Mouse (Mus musculus): ENCODE measurements around the gene Elk3. TPM values are rescaled to one million over a fixed set of nuclear protein-coding genes. Genes with fewer than 3 reads are reported as not detected.

The Elk3 gene
- polyA plus RNA-seq, 1 experiment from 2014 or later = 49.1 TPM

DNA sequence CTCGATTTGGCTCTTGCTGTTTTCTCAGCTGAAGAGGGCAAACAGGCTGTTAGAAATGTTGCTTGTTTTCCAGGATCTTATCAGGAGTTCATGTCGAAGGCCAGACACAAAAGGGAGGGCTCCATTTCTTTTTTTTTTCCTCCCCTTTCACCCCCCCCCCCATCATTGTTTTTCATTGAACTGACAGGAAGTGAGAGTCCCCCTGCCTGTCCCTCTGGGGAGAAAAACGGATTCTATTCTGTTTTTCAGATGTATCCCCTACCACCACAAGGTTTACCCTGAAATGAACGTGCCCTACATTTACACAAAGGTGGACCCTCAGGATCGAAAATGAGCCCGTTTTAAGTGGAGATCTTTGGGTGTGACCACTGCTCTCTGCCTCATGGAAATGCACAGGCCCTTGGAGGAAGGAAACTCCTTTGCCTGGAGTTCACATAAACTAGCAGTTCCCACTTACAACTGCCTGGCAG lies 25.6 kb upstream of the Elk3 start:
- H3K27me3 ChIP-seq (ENCODE audit: control insufficient read depth, insufficient read depth, low read length) = no peaks in the 10 kb centered on the region
- no peaks in the 10 kb centered on the region for H3K9me3 ChIP-seq (ENCODE audit: control insufficient read depth, low read length)
- H3K27ac ChIP-seq (ENCODE audit: low read depth, low read length) = peak overlapping the region; percentile 39; the same call in 1 of the 2 replicates
- no peak overlapping the region for H3K4me3 ChIP-seq (ENCODE audit: low read length)
- H3K4me1 ChIP-seq (ENCODE audit: control insufficient read depth, insufficient read depth, low read length) = 0 out of 2 replicates have a peak, but pooled peaks cover 4% of the 10 kb centered on the region
- no peak overlapping the region for H3K9ac ChIP-seq (ENCODE audit: low read depth, low read length)
- H3K36me3 ChIP-seq (ENCODE audit: control insufficient read depth, insufficient read depth, low read length) = no peaks in the 10 kb centered on the region
- ATAC-seq (ENCODE audit: low FRiP score, low TSS enrichment) = no peak
- WGBS = 46% methylated on average over 6 of the region's 6 CpGs
- H3K4me2 ChIP-seq (replicated peaks; ENCODE audit: low read depth, low read length) = no peak overlapping the region

DNA sequence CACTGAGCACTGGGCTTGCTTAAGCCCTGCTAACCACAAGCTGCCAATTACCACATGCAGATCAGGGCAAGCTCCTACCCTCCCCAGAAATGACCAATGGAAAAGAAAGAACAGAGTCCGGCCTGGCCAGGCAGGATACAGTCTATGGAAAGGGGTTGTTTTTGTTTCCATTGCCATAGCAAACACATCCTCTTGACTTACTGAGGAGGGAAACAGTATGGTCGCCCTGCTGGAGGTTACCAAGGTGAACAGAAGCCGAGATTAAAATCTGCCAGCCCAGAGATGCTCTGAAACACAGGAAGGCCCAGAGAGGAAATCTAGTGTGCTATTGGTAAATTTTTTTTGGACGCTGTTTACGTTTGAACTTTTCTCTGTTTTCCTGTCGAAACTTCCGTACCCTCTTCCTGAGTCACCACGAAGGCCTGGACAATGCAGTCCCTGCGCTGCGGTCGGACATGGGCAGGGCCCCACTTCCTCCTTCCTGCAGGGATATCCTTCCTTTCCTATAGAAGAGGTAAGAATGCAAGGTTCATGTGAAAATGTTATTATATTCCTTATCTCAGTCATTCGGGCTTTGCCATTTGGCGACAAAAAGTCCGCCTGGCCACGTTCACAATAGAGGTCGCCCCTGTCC lies 25.0 kb upstream of the Elk3 start:
- Histone ChIP-seq H3K4me2 (replicated peaks; ENCODE audit: low read depth, low read length) (no peak overlapping the region), H3K36me3 (ENCODE audit: control insufficient read depth, insufficient read depth, low read length) (no peaks in the 10 kb centered on the region), H3K4me3 (ENCODE audit: low read length) (no peak overlapping the region), H3K27me3 (ENCODE audit: control insufficient read depth, insufficient read depth, low read length) (no peaks in the 10 kb centered on the region), H3K27ac (ENCODE audit: low read depth, low read length) (peak overlapping the region; percentile 47; the same call in 1 of the 2 replicates), H3K4me1 (ENCODE audit: control insufficient read depth, insufficient read depth, low read length) (0 out of 2 replicates have a peak, but pooled peaks cover 4% of the 10 kb centered on the region), H3K9ac (ENCODE audit: low read depth, low read length) (no peak overlapping the region), H3K9me3 (ENCODE audit: control insufficient read depth, low read length) (no peaks in the 10 kb centered on the region)
- peak; percentile 59; the same call in 1 of the 2 replicates for ATAC-seq (ENCODE audit: low FRiP score, low TSS enrichment)
- WGBS = 71% methylated on average over 16 of the region's 16 CpGs

DNA sequence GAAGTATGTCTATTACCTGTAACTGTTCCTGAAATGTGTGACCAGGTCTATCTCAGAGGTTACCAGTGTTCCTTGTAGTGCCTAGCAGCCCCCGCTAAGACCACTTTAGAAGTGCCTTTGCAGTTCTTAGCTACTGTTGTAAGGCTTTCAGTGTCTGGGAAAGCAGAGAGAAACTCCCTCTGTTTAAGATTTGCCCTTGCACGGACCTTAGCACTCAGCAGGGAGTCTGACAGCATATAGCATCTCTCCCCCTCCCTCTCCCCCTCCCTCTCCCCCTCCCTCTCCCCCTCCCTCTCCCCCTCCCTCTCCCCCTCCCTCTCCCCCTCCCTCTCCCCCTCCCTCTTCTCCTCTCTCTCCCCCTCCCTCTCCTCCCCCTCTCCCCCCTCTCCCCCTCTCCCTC lies 24.1 kb upstream of the Elk3 start:
- H3K27ac ChIP-seq (ENCODE audit: low read depth, low read length) = no peak overlapping the region
- H3K9ac ChIP-seq (ENCODE audit: low read depth, low read length) = no peak overlapping the region
- H3K9me3 ChIP-seq (ENCODE audit: control insufficient read depth, low read length) = no peaks in the 10 kb centered on the region
- H3K4me1 ChIP-seq (ENCODE audit: control insufficient read depth, insufficient read depth, low read length) = 0 out of 2 replicates have a peak, but pooled peaks cover 4% of the 10 kb centered on the region
- H3K36me3 ChIP-seq (ENCODE audit: control insufficient read depth, insufficient read depth, low read length) = no peaks in the 10 kb centered on the region
- H3K4me3 ChIP-seq (ENCODE audit: low read length) = no peak overlapping the region
- WGBS = 65% methylated on average over 2 of the region's 2 CpGs
- H3K27me3 ChIP-seq (ENCODE audit: control insufficient read depth, insufficient read depth, low read length) = no peaks in the 10 kb centered on the region
- H3K4me2 ChIP-seq (replicated peaks; ENCODE audit: low read depth, low read length) = no peak overlapping the region
- ATAC-seq (ENCODE audit: low FRiP score, low TSS enrichment) = no peak

DNA sequence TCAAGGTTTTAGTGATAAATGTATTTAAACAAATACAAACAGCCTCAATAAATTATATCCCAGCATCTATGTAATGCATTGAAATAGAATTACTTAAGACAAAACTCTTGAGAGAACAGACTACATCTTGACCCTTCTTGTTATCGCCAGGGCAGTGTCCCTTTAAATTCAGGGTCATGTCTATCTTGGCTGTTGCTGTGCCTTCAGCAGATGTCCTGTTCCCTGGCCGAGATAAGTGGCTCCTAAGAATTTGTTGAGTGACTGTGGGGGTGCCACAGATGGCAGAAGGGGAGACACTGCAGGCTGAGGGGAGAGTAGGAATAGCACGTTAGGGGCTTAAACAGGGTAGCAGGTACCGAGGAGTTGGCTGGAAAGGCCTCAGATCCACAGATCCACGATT lies 22.3 kb upstream of the Elk3 start:
- Histone ChIP-seq H3K36me3 (ENCODE audit: control insufficient read depth, insufficient read depth, low read length) (no peaks in the 10 kb centered on the region), H3K4me3 (ENCODE audit: low read length) (no peak overlapping the region), H3K4me2 (replicated peaks; ENCODE audit: low read depth, low read length) (no peak overlapping the region), H3K9ac (ENCODE audit: low read depth, low read length) (no peak overlapping the region), H3K27me3 (ENCODE audit: control insufficient read depth, insufficient read depth, low read length) (no peaks in the 10 kb centered on the region), H3K27ac (ENCODE audit: low read depth, low read length) (no peak overlapping the region), H3K9me3 (ENCODE audit: control insufficient read depth, low read length) (no peaks in the 10 kb centered on the region), H3K4me1 (ENCODE audit: control insufficient read depth, insufficient read depth, low read length) (0 out of 2 replicates have a peak, but pooled peaks cover 4% of the 10 kb centered on the region)
- ATAC-seq (ENCODE audit: low FRiP score, low TSS enrichment) = no peak
- WGBS = 78% methylated on average over 5 of the region's 5 CpGs

DNA sequence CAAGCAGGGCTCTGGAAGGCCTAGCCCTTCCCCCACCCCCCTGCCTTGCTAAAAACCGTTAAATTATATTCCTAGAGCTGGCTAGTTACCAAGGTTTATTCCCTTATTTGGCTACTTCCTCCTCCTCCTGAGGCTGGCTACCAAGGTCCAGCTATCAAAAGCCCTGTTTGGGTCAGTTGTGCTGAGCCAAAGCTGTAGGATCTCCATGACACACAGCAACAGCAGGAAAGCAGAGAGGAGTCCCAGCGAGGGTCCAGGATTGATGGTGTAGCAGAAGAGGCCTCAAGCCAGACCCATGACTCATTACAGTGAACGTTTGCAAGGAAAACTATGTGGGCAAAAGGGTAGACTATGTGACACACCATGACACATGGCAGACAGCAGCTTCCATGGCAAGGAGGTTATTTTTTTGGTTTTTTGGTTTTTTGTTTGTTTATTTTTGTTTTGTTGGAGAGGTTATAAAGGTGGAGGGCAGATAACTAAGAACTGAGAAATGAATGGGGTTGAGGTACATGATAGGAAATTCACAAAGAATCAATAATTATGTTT lies 21.4 kb upstream of the Elk3 start:
- 30% methylated on average over 3 of the region's 3 CpGs for WGBS
- no peaks in the 10 kb centered on the region for H3K27me3 ChIP-seq (ENCODE audit: control insufficient read depth, insufficient read depth, low read length)
- H3K4me2 ChIP-seq (replicated peaks; ENCODE audit: low read depth, low read length) = no peak overlapping the region
- 0 out of 2 replicates have a peak, but pooled peaks cover 4% of the 10 kb centered on the region for H3K4me1 ChIP-seq (ENCODE audit: control insufficient read depth, insufficient read depth, low read length)
- no peak for ATAC-seq (ENCODE audit: low FRiP score, low TSS enrichment)
- no peak overlapping the region for H3K27ac ChIP-seq (ENCODE audit: low read depth, low read length)
- H3K9me3 ChIP-seq (ENCODE audit: control insufficient read depth, low read length) = no peaks in the 10 kb centered on the region
- no peak overlapping the region for H3K4me3 ChIP-seq (ENCODE audit: low read length)
- H3K9ac ChIP-seq (ENCODE audit: low read depth, low read length) = no peak overlapping the region
- H3K36me3 ChIP-seq (ENCODE audit: control insufficient read depth, insufficient read depth, low read length) = no peaks in the 10 kb centered on the region

GRCm38 (mm10) chr10:93331543-93331942 lies 20.6 kb upstream of the Elk3 start:
- Histone ChIP-seq H3K36me3 (ENCODE audit: control insufficient read depth, insufficient read depth, low read length) (no peaks in the 10 kb centered on the region), H3K9me3 (ENCODE audit: control insufficient read depth, low read length) (no peaks in the 10 kb centered on the region), H3K4me2 (replicated peaks; ENCODE audit: low read depth, low read length) (no peak overlapping the region), H3K27ac (ENCODE audit: low read depth, low read length) (no peak overlapping the region), H3K9ac (ENCODE audit: low read depth, low read length) (no peak overlapping the region), H3K27me3 (ENCODE audit: control insufficient read depth, insufficient read depth, low read length) (no peaks in the 10 kb centered on the region), H3K4me3 (ENCODE audit: low read length) (no peak overlapping the region), H3K4me1 (ENCODE audit: control insufficient read depth, insufficient read depth, low read length) (0 out of 2 replicates have a peak, but pooled peaks cover 8% of the 10 kb centered on the region)
- 0 out of 2 replicates have a peak, but pooled peaks have one; percentile 30 for ATAC-seq (ENCODE audit: low FRiP score, low TSS enrichment)
- WGBS = 54% methylated on average over 4 of the region's 4 CpGs

DNA sequence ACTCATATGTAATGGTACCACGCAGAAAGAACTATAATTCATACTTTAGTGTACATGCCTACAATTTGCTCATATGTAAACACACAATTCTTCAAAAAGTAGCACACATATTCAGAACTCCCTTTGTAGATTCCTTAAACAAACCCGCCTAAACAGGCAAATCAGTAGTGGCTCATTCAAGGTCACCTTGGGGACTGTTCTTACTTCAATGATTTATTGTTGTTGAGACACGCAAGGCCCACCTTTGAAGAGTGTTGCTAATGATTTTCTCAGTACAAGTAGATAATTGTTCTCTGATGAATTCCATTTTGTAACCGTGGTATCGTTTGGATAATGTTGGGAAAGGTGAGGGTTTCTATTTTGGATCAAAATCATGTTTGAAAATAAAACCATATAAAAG lies 17.4 kb upstream of the Elk3 start:
- Histone ChIP-seq H3K27me3 (ENCODE audit: control insufficient read depth, insufficient read depth, low read length) (no peaks in the 10 kb centered on the region), H3K9me3 (ENCODE audit: control insufficient read depth, low read length) (no peaks in the 10 kb centered on the region), H3K4me2 (replicated peaks; ENCODE audit: low read depth, low read length) (no peak overlapping the region), H3K27ac (ENCODE audit: low read depth, low read length) (no peak overlapping the region), H3K36me3 (ENCODE audit: control insufficient read depth, insufficient read depth, low read length) (no peaks in the 10 kb centered on the region), H3K9ac (ENCODE audit: low read depth, low read length) (no peak overlapping the region), H3K4me1 (ENCODE audit: control insufficient read depth, insufficient read depth, low read length) (peaks cover 17% of the 10 kb centered on the region; the same call in 1 of the 2 replicates), H3K4me3 (ENCODE audit: low read length) (no peak overlapping the region)
- no peak for ATAC-seq (ENCODE audit: low FRiP score, low TSS enrichment)
- WGBS = 74% methylated on average over 5 of the region's 5 CpGs

DNA sequence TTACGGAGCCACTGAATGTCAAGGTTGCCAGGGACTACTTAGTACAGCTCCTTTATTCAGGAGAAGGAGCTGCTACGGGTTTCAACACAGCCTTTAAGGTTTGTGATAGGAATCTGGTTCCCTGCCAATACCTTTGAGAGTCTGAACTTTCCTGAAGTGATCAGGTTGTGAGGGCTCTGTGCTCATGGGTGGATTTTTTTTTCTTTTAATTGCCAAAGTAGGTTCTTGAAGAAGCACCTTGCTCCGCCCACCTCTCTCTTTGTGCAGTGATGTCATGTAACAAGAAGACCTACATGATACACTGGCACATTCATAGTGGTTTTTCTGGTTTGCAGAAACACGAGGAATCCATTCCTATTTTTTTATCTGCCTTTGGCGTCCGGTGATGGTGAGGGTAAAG lies 16.3 kb upstream of the Elk3 start:
- Histone ChIP-seq H3K4me2 (replicated peaks; ENCODE audit: low read depth, low read length) (no peak overlapping the region), H3K27ac (ENCODE audit: low read depth, low read length) (no peak overlapping the region), H3K9ac (ENCODE audit: low read depth, low read length) (no peak overlapping the region), H3K36me3 (ENCODE audit: control insufficient read depth, insufficient read depth, low read length) (no peaks in the 10 kb centered on the region), H3K4me3 (ENCODE audit: low read length) (no peak overlapping the region), H3K27me3 (ENCODE audit: control insufficient read depth, insufficient read depth, low read length) (no peaks in the 10 kb centered on the region), H3K9me3 (ENCODE audit: control insufficient read depth, low read length) (no peaks in the 10 kb centered on the region), H3K4me1 (ENCODE audit: control insufficient read depth, insufficient read depth, low read length) (peaks cover 16% of the 10 kb centered on the region; the same call in 1 of the 2 replicates)
- ATAC-seq (ENCODE audit: low FRiP score, low TSS enrichment) = no peak
- WGBS = 82% methylated on average over 6 of the region's 6 CpGs

- Histone ChIP-seq H3K4me1 (ENCODE audit: control insufficient read depth, insufficient read depth, low read length) (peaks cover 14% of the 10 kb centered on the region; the same call in 1 of the 2 replicates), H3K4me2 (replicated peaks; ENCODE audit: low read depth, low read length) (no peak overlapping the region), H3K9ac (ENCODE audit: low read depth, low read length) (no peak overlapping the region), H3K27ac (ENCODE audit: low read depth, low read length) (no peak overlapping the region), H3K9me3 (ENCODE audit: control insufficient read depth, low read length) (no peaks in the 10 kb centered on the region), H3K27me3 (ENCODE audit: control insufficient read depth, insufficient read depth, low read length) (no peaks in the 10 kb centered on the region), H3K36me3 (ENCODE audit: control insufficient read depth, insufficient read depth, low read length) (no peaks in the 10 kb centered on the region), H3K4me3 (ENCODE audit: low read length) (no peak overlapping the region)
- ATAC-seq (ENCODE audit: low FRiP score, low TSS enrichment) = no peak; the same call in 1 of the 2 replicates
- WGBS = 75% methylated on average over 8 of the region's 8 CpGs
Observed at GRCm38 (mm10) chr10:93326741-93327100, 15.8 kb upstream of the Elk3 start.

Data from kidney, embryonic 14.5 days (tissue).